Mouse (Mus musculus) midbrain, embryonic 12.5 days (tissue): ENCODE measurements around the gene 9430007A20Rik. TPM values are rescaled to one million over a fixed set of nuclear protein-coding genes. Genes with fewer than 3 reads are reported as not detected.
"Not testable (repeated sequence)": the region's sequence is repeated elsewhere in the genome, so short reads cannot be mapped to it uniquely, and the experiment has no call there.

ENCODE experiments used
- ATAC-seq: fragments of 200-750 bp; cut with Nextera tagmentation; 2 replicates; pipeline ENCODE4 v1.8.0; 2017; ENCODE audit warnings: low read depth, moderate TSS enrichment, moderate library complexity; ENCODE audit not compliant: low FRiP score
- H3K27ac ChIP-seq: fragments of 300-500 bp; sonication (generic); replicated peaks from 2 replicates; pipeline ENCODE4 v1.5.1; 2016; ENCODE audit warnings: mild to moderate bottlenecking
- H3K27me3 ChIP-seq: fragments of 300-500 bp; sonication (generic); 2 replicates; pipeline ENCODE4 v1.6.1; 2016; ENCODE audit warnings: mild to moderate bottlenecking
- H3K36me3 ChIP-seq: fragments of 300-500 bp; sonication (generic); 2 replicates; pipeline ENCODE4 v1.6.1; 2016
- H3K4me1 ChIP-seq: fragments of 300-500 bp; sonication (generic); 2 replicates; pipeline ENCODE4 v1.6.1; 2016
- H3K4me2 ChIP-seq: fragments of 300-500 bp; sonication (generic); replicated peaks from 2 replicates; pipeline ENCODE4 v1.6.1; 2016; ENCODE audit warnings: mild to moderate bottlenecking, moderate library complexity
- H3K4me3 ChIP-seq: fragments of 300-500 bp; sonication (generic); 2 replicates; pipeline ENCODE4 v1.5.1; 2016; ENCODE audit warnings: mild to moderate bottlenecking
- H3K9ac ChIP-seq: fragments of 300-500 bp; sonication (generic); replicated peaks from 2 replicates; pipeline ENCODE4 v1.6.1; 2016; ENCODE audit warnings: mild to moderate bottlenecking, moderate library complexity
- H3K9me3 ChIP-seq: fragments of 300-500 bp; sonication (generic); 2 replicates; pipeline ENCODE4 v1.6.1; 2016; ENCODE audit warnings: mild to moderate bottlenecking
- WGBS: fragments of 180-500 bp; shearing (Covaris S2); methylation state at CpG from one replicate; pipeline ENCODE4 v1.1.7; 2016; 5-methylcytosine and 5-hydroxymethylcytosine counted together
- polyA plus RNA-seq: library from polyadenylated mRNA; unstranded; fragments of >200 nt; fragmentation: Nextera tagmentation; extraction: Ambion mirVana; gene quantifications from 2 replicates; pipeline ENCODE4 v1.2.1, GENCODE M21; 2016

9430007A20Rik gene
- polyA plus RNA-seq, result not detected in 2 replicates

GRCm38 (mm10) chr4:144519522-144519921 is at the start of gene 9430007A20Rik:
TSS of gene 9430007A20Rik (plus strand) at chr4:144519822.
- Histone ChIP-seq H3K27me3 (no peaks in the 10 kb centered on the region), H3K4me1 (no peaks in the 10 kb centered on the region), H3K4me3 (no peak within 1 kb of the TSS), H3K4me2 (no peak within 1 kb of the TSS), H3K9me3 (peaks cover 46% of the 10 kb centered on the region), H3K27ac (no peak within 1 kb of the TSS), H3K36me3 (no peaks in the 10 kb centered on the region), H3K9ac (no peak within 1 kb of the TSS)
- WGBS, result 79% methylated on average over 5 of the region's 5 CpGs
- ATAC-seq, result no peak

DNA sequence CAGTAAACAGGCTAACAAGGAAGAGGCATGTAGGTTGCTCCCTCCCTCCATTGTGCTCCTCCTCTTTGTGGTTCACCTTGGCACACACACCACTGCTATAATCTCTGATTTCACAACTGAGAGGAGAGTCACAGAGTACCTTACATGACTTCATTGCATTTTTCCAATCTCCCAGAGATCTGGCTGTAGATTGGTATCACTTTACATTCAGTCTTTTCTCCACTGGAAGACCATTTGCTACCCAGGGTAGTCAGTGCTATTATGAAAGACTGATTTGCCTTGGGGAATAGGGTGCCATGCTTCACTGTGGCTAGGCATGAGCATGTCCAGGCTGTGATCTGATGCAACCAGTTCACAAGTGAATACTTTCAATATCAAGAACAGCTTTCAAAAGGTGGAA is 26.3 kb upstream of the 9430007A20Rik start:
- no peak overlapping the region for H3K9ac ChIP-seq
- no peak overlapping the region for H3K4me2 ChIP-seq
- H3K36me3 ChIP-seq, result no peaks in the 10 kb centered on the region
- no peak overlapping the region for H3K4me3 ChIP-seq
- H3K9me3 ChIP-seq, result peaks cover 42% of the 10 kb centered on the region
- no peaks in the 10 kb centered on the region for H3K27me3 ChIP-seq
- no peak for ATAC-seq
- H3K4me1 ChIP-seq, result no peaks in the 10 kb centered on the region
- no peak overlapping the region for H3K27ac ChIP-seq

DNA sequence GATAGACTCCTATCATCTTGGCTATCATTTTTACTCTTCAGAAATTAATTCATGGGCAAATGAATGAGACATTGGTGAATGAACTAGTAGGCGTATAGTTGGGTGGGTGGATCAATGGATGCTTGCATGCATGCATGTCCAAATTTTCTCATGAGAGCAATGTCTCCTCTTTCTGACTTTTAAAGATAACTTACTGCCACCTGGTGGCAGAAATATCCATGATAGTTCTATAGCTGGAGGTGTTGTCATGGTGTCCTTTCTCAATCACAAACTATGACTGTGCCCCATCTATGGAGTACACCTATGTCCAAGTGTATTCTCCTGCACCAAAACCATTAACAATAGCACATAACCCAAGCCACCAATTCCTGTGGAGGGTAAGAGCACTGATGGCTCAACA is 13.1 kb upstream of the 9430007A20Rik start:
- Histone ChIP-seq H3K9me3 (peaks cover 39% of the 10 kb centered on the region), H3K27ac (no peak overlapping the region), H3K9ac (no peak overlapping the region), H3K4me1 (no peaks in the 10 kb centered on the region), H3K36me3 (no peaks in the 10 kb centered on the region), H3K4me2 (no peak overlapping the region), H3K27me3 (no peaks in the 10 kb centered on the region), H3K4me3 (no peak overlapping the region)
- no peak for ATAC-seq
- WGBS, result 79% methylated on average over 1 of the region's 1 CpGs

- no peak overlapping the region for H3K9ac ChIP-seq
- 73% methylated on average over 1 of the region's 1 CpGs for WGBS
- H3K27me3 ChIP-seq, result no peaks in the 10 kb centered on the region
- no peak overlapping the region for H3K4me3 ChIP-seq
- no peak overlapping the region for H3K4me2 ChIP-seq
- peaks cover 62% of the 10 kb centered on the region for H3K9me3 ChIP-seq
- no peak overlapping the region for H3K27ac ChIP-seq
- no peaks in the 10 kb centered on the region for H3K4me1 ChIP-seq
- ATAC-seq, result no peak
- no peaks in the 10 kb centered on the region for H3K36me3 ChIP-seq
Observed at GRCm38 (mm10) chr4:144544689-144545088, 25.1 kb downstream of the 9430007A20Rik start.

DNA sequence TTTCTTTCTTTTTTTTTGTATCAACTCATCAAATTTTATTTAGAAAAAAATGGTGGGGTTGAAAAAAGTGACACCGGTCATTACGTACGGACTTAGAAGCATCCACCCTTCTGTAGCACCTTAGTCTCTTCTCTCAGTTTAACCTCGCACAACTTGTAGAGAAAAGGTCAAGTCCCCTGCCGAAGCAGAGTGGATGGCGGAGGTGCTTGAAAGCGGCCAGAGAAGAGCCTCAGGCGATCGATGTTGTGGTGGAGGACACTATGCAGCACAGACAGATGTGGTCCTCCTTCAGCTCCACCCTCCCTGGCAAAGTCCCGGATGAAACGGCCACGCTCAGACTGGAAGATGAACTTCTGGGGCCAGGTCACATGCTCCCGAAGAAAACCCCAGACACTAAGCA is 25.7 kb downstream of the 9430007A20Rik start:
- WGBS, result 90% methylated on average over 13 of the region's 13 CpGs
- ATAC-seq, result not testable (repeated sequence)
- peaks cover 62% of the 10 kb centered on the region for H3K9me3 ChIP-seq

GRCm38 (mm10) chr4:144551156-144551555 is 31.5 kb downstream of the 9430007A20Rik start:
- ATAC-seq, result no peak
- Histone ChIP-seq H3K4me2 (no peak overlapping the region), H3K4me1 (no peaks in the 10 kb centered on the region), H3K36me3 (no peaks in the 10 kb centered on the region), H3K4me3 (no peak overlapping the region), H3K9me3 (peaks cover 56% of the 10 kb centered on the region), H3K27me3 (no peaks in the 10 kb centered on the region), H3K9ac (no peak overlapping the region), H3K27ac (no peak overlapping the region)

More for the DNA sequence above, 25.7 kb downstream of the 9430007A20Rik start:
- H3K4me2 ChIP-seq, H3K4me3 ChIP-seq, H3K9ac ChIP-seq, H3K4me1 ChIP-seq, H3K27ac ChIP-seq, H3K36me3 ChIP-seq, H3K27me3 ChIP-seq: not testable (repeated sequence)

- ATAC-seq, result no peak
- Histone ChIP-seq H3K4me3 (no peak overlapping the region), H3K9me3 (peaks cover 70% of the 10 kb centered on the region), H3K27me3 (no peaks in the 10 kb centered on the region), H3K4me1 (no peaks in the 10 kb centered on the region), H3K4me2 (no peak overlapping the region), H3K9ac (no peak overlapping the region), H3K27ac (no peak overlapping the region), H3K36me3 (no peaks in the 10 kb centered on the region)
Observed at GRCm38 (mm10) chr4:144559792-144560191, 40.2 kb downstream of the 9430007A20Rik start.

DNA sequence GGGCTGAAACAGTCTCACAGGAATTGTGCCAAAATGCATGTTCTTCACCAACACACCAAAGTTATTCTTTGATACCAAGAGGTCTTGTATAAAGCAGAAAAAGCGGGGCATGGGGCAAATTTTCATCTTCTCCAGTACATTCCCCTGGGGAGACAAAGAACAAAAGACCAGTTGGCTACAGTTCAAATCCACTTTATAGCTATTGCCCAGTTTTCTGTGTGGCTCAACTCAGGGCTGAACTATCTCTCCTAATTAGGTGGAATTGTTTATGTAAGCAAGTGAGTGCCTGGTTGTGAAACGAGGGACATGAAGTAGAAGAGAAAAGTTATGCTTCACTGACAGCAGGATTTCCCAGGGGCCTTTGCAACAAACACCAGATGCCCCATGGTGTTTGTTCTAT is 41.6 kb downstream of the 9430007A20Rik start:
- H3K4me1 ChIP-seq, result no peaks in the 10 kb centered on the region
- 53% methylated on average over 2 of the region's 2 CpGs for WGBS
- H3K4me3 ChIP-seq, result no peak overlapping the region
- H3K9me3 ChIP-seq, result peaks cover 69% of the 10 kb centered on the region
- no peaks in the 10 kb centered on the region for H3K36me3 ChIP-seq
- no peak overlapping the region for H3K9ac ChIP-seq
- no peak overlapping the region for H3K4me2 ChIP-seq
- H3K27ac ChIP-seq, result no peak overlapping the region
- ATAC-seq, result no peak
- no peaks in the 10 kb centered on the region for H3K27me3 ChIP-seq

GRCm38 (mm10) chr4:144565034-144565433 is 45.4 kb downstream of the 9430007A20Rik start, which contains the start of gene Gm13124:
TSS of gene Gm13124 (minus strand) at chr4:144565134.
- no peaks in the 10 kb centered on the region for H3K4me1 ChIP-seq
- no peak within 1 kb of the TSS for H3K27ac ChIP-seq
- H3K9ac ChIP-seq, result no peak within 1 kb of the TSS
- no peak within 1 kb of the TSS for H3K4me2 ChIP-seq
- H3K9me3 ChIP-seq, result peaks cover 59% of the 10 kb centered on the region
- H3K27me3 ChIP-seq, result no peaks in the 10 kb centered on the region
- no peaks in the 10 kb centered on the region for H3K36me3 ChIP-seq
- ATAC-seq, result no peak
- WGBS, result 92% methylated on average over 1 of the region's 1 CpGs
- H3K4me3 ChIP-seq, result no peak within 1 kb of the TSS

GRCm38 (mm10) chr4:144567752-144568151 is 48.1 kb downstream of the 9430007A20Rik start:
- no peaks in the 10 kb centered on the region for H3K4me1 ChIP-seq
- H3K9me3 ChIP-seq, result peaks cover 38% of the 10 kb centered on the region
- H3K27ac ChIP-seq, result no peak overlapping the region
- ATAC-seq, result no peak
- H3K27me3 ChIP-seq, result no peaks in the 10 kb centered on the region
- no peaks in the 10 kb centered on the region for H3K36me3 ChIP-seq
- H3K4me2 ChIP-seq, result no peak overlapping the region
- no peak overlapping the region for H3K4me3 ChIP-seq
- no peak overlapping the region for H3K9ac ChIP-seq

Other genes with a start within 250 kb of the 9430007A20Rik start
- gene Pramel5, start 239.3 kb upstream of the 9430007A20Rik start, polyA plus RNA-seq, result not detected in 2 replicates
- not detected in 2 replicates for gene Gm13128, start 189.6 kb upstream of the 9430007A20Rik start, polyA plus RNA-seq
- not detected in 2 replicates for gene Gm13119, start 161.9 kb upstream of the 9430007A20Rik start, polyA plus RNA-seq
- gene Pramef20, start 141.9 kb upstream of the 9430007A20Rik start, polyA plus RNA-seq, result not detected in 2 replicates
- not detected in 2 replicates for gene Pramef12, start 111.4 kb upstream of the 9430007A20Rik start, polyA plus RNA-seq
- not detected in 2 replicates for gene 1700012P22Rik, start 81.0 kb upstream of the 9430007A20Rik start, polyA plus RNA-seq
- not detected in 2 replicates for gene Gm9944, start 66.5 kb upstream of the 9430007A20Rik start, polyA plus RNA-seq
- not detected in 2 replicates for gene Aadacl3, start 56.1 kb upstream of the 9430007A20Rik start, polyA plus RNA-seq
- not detected in 2 replicates for gene Gm13124, start 45.3 kb downstream of the 9430007A20Rik start, polyA plus RNA-seq
- gene Aadacl4, start 93.9 kb downstream of the 9430007A20Rik start, polyA plus RNA-seq, result not detected in 2 replicates
- not detected in 2 replicates for gene Gm436, start 166.5 kb downstream of the 9430007A20Rik start, polyA plus RNA-seq
- gene Gm13178, start 201.6 kb downstream of the 9430007A20Rik start, polyA plus RNA-seq, result not detected in 2 replicates